Mouse (Mus musculus) heart, adult 11 months (tissue): ENCODE measurements around the gene Atxn2.
"Not testable (repeated sequence)": the region's sequence is repeated elsewhere in the genome, so short reads cannot be mapped to it uniquely, and the experiment has no call there.

Experiments
- DNase-seq: peaks from one replicate; pipeline ENCODE4 v3.0.0; 2022

The Atxn2 gene

GRCm38 (mm10) chr5:121712232-121712933 lies 1.2 kb downstream of the Atxn2 start:
- peak; percentile 96 for DNase-seq

DNA sequence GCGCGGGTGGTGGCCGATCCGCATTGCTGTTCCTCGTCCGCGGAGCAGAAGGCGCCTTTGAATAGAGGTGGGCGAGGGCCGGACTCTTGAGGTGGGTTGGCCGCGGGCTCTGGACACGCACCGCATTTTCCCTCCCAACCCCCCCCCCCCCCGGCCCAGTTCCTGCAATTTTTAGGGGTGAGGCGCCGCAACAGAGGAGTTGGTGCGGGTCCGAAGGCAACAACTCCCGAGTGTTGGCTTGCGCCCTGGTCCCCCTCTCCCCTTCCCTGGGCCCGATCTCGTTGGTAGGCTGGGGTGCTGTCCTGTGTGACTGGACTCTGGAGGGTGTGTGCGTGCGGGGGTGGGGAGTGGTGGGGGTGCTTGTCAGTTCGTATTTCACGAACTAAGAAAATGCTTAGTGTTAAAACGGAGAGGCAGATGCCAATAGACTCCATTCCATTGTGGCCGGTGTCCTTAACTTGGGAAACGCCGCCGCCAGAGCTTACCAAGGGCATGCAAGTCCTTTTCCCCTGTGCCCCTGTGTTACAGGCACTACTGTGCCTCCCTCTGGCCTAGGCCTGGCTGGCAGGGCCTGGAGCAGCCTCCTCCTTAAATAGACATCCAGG lies 1.9 kb downstream of the Atxn2 start:
- DNase-seq = peak; percentile 97

DNA sequence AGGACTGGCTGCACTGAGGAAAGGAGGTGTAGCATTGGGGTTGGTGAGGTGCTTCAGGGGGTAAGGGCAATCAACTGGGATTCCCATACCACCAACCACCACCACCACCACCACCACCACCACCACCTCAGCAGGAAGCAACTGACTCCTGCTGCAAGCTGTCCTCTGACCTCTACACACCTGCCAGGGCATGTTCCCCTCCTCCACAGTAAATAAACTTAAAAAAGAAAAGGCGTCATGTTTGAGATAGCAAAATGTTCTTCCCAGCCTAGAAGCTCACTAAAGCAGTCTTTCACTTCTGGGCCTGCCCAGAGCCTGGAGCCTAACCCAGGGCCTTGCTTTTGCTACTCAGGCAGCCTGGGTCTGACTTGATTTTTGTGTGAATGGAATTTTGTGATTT lies 3.2 kb downstream of the Atxn2 start:
- DNase-seq = no peak

DNA sequence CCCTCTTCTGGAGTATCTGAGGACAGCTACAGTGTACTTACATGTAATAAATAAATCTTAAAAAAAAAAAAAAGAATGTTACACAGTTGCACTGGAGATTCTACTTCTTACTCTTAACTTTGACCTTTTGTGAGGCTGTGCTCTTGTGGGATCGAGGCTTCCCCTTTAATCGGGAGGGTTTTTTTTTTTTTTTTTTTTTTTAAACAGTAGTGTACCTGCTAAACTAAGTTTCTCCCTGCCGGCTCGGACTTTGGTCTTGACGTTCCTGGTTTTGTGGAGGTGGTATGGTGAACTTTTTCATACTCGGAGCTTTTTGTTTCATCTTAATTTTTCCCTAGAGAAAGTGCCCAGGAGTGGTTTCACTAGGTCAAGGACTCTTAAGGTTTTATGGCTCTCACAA lies 3.8 kb downstream of the Atxn2 start:
- no peak for DNase-seq

- DNase-seq = no peak
Observed at GRCm38 (mm10) chr5:121718462-121718861, 7.3 kb downstream of the Atxn2 start.

DNA sequence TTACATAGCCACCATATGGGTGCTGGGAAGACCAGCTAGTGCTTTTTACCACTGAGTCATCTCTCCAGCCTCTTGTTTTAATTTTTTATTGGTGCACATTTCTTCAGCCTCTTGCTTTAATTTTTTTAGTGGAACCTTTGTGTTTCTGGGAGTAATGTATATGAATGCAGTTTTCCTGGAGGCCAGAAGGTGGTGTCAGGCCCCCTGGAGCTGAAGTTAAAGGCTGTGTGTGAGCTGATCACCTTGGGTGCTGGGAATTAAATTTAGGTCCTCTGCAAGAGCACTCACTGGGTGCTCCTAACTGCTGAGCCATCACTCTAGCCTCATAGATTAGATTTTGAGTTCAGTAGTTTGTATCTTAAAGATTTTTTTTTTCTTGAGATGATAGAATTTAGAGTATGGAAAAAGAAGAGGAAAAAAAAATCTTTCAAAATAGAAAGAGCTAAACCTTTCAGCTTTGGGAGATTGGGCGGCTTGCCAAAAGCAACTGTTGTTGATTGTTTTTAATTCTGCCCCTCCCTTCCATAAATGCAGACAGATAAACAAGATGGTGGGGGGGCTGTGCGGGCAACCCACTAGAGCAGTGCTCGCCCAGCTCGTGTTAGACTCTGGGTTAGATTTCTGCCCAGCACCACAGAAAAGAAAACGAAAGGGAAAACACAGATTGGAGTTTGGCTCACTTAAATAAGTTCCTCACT lies 9.9 kb downstream of the Atxn2 start:
- no peak for DNase-seq

DNA sequence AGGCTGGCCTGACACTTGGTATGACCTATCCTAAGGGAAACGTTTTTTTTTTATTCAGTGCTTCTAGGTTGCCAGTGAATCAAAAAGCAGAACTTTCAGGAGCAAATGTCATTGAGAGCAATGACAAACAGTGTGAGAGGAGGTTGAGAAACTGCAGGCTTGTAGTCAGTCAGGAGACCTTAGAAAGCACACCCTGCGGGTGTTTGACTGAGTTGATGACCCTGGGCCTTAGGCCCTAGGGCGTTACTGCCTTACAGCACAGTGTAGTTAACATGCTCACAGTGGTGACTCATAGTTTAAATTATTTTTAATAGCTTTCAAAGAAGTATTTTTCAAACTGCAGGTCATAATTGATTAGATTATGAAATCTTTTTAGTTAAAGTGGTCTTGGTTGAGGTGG lies 10.7 kb downstream of the Atxn2 start:
- DNase-seq = no peak

DNA sequence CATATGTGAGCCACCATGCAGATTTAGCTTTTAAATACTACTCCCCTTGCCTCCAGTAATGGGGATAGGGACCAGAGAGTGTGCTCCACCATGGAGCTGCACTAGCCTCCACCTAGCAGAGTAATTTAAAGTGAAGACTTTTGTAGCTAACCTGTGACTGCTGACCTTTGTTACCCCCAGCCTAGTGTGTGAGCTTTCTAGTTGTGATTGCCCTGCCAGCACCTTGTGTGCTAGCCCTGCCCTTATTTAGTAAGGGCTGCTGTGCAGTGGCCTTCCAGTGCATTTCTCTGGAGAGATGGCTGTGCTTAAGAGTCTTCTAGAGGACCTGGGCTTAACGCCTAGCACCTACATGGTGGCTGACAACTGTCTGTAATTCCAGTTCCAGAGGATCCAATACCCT lies 13.5 kb downstream of the Atxn2 start:
- DNase-seq = no peak

DNA sequence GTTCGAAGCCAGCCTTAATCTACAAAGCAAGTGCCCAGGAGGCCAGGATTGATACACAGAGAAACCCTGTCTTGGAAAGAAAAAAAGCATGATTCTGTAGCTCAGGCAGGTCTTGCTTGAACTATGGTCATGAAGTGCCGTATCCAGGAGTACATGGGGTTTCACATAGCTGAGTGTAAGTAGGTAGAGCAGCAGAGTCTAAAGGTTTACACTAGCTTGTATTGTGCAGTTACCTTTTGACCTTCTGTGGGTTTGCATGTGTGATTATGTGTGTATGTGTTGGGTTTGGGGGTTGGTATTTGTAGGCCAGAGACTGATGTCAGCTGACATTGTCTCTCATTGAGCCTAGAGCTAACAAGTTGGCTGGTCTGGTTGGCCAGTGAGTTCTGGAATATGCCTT lies 18.9 kb downstream of the Atxn2 start:
- peak; percentile 81 for DNase-seq

DNA sequence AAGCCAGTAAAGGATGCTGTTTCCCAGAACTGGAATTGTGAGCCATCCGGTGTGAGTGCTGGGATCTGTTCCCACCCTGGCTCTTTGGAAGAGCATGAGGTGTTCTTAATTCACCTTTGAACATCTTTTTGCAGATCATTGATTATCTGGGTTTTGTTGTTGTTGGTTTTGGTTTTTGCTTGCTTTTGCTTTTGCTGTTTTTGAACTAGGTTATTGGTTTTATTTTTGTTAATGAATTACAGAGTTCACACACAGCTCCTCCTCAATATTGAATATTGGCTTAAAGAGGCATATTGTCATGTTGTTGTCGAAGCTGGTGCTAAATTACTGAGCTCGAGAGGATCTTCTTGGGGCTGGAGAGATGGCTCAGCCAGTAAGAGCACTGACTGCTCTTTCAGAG lies 25.5 kb downstream of the Atxn2 start:
- no peak for DNase-seq

GRCm38 (mm10) chr5:121738162-121738561 lies 27.0 kb downstream of the Atxn2 start:
- DNase-seq = not testable (repeated sequence)

DNA sequence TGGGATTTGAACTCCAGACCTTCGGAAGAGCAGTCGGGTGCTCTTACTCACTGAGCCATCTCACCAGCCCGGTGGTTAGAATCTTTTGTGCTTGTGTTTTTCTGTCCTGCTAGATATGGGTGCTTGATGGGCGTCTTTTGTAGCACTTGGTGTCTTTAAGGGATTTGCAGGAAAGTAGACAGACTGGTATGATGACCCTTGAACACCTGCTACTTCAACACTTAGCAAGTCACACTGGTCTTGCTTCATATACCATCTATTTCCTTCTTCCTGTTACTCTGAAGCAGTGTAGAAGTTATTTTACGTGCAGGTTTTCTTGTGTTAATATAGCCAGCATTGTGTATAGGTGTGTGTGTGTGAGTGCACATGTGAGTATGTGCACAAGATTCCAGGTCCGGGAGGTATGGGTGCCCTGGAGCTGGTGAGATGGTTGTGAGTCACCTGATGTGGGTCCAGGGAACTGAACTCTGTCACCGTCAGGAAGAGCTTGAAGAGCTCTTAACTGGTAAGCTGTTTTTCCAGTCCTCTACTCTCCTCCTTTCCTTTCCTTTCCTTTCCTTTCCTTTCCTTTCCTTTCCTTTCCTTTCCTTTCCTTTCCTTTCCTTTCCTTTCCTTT lies 27.5 kb downstream of the Atxn2 start:
- DNase-seq = no peak

- no peak for DNase-seq
Observed at GRCm38 (mm10) chr5:121740516-121740915, 29.4 kb downstream of the Atxn2 start.

- DNase-seq = no peak
Observed at GRCm38 (mm10) chr5:121742915-121743314, 31.8 kb downstream of the Atxn2 start.

DNA sequence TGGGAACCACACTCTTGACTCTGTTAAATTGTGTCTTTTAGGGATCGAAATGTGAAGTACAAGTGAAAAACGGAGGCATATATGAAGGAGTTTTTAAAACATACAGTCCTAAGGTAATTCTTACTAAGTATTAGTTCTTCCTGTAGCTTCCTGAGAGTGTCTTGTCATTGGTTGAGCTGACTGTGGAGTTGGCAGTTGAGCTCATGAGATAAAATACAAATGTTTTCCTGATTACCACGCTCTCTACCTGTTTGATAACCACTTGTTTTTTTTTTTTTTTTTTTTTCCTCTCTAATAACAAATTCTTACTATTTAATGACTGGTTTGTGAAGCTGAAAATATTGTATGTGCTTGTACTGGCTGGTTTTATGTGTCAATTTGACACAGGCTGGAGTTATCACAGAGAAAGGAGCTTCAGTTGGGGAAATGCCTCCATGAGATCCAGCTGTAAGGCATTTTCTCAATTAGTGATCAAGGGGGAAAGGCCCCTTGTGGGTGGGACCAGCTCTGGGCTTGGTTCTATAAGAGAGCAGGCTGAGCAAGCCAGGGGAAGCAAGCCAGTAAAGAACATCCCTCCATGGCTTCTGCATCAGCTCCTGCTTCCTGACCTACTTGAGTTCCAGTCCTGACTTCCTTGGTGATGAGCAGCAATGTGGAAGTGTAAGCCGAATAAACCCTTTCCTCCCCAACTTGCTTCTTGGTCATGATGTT lies 36.9 kb downstream of the Atxn2 start:
- not testable (repeated sequence) for DNase-seq

GRCm38 (mm10) chr5:121749633-121750032 lies 38.5 kb downstream of the Atxn2 start:
- no peak for DNase-seq

GRCm38 (mm10) chr5:121757900-121758299 lies 46.8 kb downstream of the Atxn2 start:
- DNase-seq = no peak

DNA sequence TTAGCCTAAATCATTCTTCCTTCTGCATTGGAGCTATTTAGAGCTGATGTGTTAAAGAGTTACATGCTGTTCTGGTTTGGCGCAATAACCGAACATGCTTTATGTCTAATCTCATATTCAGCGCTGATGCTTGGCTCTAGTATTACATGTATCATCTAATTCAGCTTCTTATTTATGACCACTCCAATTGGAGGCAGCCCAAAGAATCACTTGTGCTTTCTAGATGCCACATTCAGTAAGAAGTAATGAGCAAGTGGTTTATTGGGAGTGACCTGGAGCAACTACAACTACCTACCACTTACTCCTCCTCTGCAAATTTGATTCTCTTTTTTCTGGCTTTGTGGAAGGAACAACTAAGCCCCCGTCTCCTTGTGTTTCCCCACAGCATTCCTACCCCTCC lies 47.2 kb downstream of the Atxn2 start:
- no peak for DNase-seq

DNA sequence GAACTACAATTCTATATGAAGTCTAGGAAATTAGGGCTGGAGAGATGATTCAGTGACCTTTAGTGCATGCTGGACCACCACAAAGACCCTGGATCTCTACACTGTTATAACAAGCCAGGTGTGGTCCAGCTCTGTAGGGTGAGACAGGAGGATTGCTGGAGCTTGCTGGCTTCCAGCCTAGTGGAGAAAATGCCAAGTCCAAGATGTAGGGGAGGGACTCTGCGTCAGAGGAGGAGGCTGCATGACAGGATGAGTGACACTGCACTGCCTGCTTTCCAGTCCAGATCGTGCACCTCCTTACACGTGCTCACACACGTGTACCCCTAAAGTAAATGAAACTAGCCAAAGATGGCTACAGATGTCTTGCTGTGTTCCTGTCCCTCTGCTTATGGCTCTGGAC lies 48.8 kb downstream of the Atxn2 start:
- no peak for DNase-seq

DNA sequence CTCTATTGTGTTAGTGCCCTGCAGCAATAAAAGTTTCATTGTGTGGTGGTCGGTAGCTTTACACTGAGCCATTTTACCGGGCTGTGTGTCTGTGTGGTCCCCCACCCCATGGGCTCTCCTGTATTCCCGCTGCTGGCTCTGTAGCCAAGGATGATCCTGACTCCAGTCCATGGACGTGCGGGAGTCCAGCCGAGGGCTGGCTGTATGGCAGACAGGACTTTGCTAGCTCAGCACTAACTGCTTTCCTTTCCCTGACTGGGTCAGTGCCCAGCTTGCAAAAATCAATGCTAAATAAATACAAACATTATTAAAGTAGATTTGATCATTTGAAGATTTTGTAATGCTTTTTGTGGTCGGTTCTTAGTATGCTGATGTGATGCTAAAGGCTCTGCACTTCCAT lies 50.3 kb downstream of the Atxn2 start:
- DNase-seq = no peak

DNA sequence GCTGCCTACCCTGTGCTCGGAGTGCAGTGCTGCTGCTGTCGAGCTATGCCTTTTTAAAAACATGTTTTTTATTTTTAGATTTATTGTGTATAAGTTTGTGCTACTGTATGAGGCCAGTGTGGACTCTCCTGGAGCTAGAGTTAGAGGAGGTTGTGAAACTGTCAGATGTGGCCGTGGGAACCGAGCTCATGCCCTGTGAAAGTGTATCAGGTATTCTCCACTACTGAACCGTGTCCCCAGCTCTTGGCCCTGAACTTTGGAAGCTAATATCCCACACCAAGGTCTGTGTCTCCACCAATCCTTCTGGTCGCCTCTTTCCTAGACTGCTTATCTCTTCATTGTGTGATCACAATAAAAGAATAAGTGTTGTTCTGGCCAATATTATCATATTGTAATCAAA lies 51.8 kb downstream of the Atxn2 start:
- peak; percentile 64 for DNase-seq

DNA sequence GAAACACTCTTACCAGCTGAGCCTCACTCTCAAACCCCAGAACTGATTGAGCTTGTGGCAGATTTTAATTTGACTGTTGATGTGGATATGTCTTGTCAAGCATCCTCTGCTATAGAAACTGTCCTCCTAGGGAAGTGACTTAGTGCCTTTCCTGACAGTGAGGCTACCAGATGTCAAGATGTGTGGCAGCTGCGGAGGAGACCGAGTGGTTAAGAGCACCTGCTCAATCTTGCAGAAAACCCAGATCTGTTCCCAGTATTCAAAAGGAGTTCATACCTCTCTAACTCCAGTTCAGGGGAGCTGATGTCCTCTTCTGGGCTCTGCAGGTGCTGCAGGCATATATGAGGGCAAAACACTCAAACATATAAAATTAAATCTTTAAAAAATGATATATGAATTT lies 53.9 kb downstream of the Atxn2 start:
- DNase-seq = peak; percentile 52
